Mouse (Mus musculus): ENCODE results near the gene Serpinb7. TPM values are rescaled to one million over a fixed set of nuclear protein-coding genes. Genes with fewer than 3 reads are reported as not detected.

Gene Serpinb7
- polyA plus RNA-seq, 1 experiment: 3.0 TPM

DNA sequence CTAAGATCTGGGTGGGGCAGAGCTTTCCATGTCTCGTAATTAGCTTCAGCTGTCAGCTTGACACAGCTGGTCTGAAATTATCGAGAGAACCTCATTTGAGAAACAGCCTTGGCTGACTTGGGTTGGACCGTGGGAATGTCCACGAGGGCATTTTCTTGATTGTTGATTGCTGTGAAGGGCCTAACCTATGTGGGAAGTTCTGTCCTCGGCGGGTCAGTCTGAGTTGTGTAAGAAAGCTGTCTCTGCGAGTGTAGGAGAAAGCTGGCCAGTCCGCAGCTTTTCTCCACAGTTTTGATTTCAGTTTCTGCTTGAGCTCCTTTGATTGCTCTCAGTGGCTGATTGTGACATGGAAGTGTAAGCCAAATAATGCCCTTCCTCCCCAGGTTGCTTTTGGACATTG, 90.1 kb downstream of the Serpinb7 start:
- H3K36me3 ChIP-seq (ENCODE audit: control insufficient read depth, insufficient read depth, low read length, poor library complexity, severe bottlenecking): no peaks in the 10 kb centered on the region
- TF ChIP-seq POLR2A (IDR thresholded peaks at IDR 0.05; ENCODE audit: insufficient read depth, low read length) (no peak), CTCF (IDR thresholded peaks at IDR 0.05; ENCODE audit: low read depth, low read length) (no peak), EP300 (IDR thresholded peaks at IDR 0.05; ENCODE audit: insufficient read depth, low read depth, low read length) (no peak)
- no peaks in the 10 kb centered on the region for H3K9me3 ChIP-seq (replicated peaks; ENCODE audit: control insufficient read depth, insufficient read depth, low read length, poor library complexity, severe bottlenecking)
- no peak overlapping the region for H3K9ac ChIP-seq (ENCODE audit: low read depth, poor library complexity, severe bottlenecking)
- no peaks in the 10 kb centered on the region for H3K4me1 ChIP-seq (ENCODE audit: control insufficient read depth, insufficient read depth, low read length)
- H3K27ac ChIP-seq (ENCODE audit: insufficient read depth, low read length): no peak overlapping the region
- H3K4me3 ChIP-seq (ENCODE audit: low read depth, low read length): no peak overlapping the region
- H3K27me3 ChIP-seq (ENCODE audit: control insufficient read depth, insufficient read depth, low read length, poor library complexity, severe bottlenecking): no peaks in the 10 kb centered on the region

DNA sequence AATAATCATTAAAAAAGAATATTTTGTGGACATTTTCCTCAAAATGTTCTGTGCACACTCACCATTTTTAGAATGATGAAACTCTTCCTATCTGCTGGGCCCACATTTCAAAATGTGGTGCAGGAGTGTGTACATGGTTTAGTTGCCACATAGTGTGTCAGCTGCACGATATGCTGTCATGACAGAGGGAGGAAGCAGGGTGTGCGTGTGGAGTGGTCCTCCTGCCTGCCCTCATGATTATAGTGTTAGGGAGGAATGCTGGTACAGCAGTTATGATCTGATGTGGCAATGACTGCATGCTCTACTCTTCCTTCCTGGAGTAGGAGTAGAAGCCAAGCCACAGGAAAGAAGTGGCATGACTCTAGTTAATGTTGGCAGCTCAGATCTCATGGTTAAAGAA, 97.3 kb downstream of the Serpinb7 start:
- Histone ChIP-seq H3K4me1 (ENCODE audit: control insufficient read depth, insufficient read depth, low read length) (no peaks in the 10 kb centered on the region), H3K27me3 (ENCODE audit: control insufficient read depth, insufficient read depth, low read length, poor library complexity, severe bottlenecking) (no peaks in the 10 kb centered on the region), H3K4me3 (ENCODE audit: low read depth, low read length) (no peak overlapping the region), H3K36me3 (ENCODE audit: control insufficient read depth, insufficient read depth, low read length, poor library complexity, severe bottlenecking) (no peaks in the 10 kb centered on the region), H3K9ac (ENCODE audit: low read depth, poor library complexity, severe bottlenecking) (no peak overlapping the region), H3K27ac (ENCODE audit: insufficient read depth, low read length) (no peak overlapping the region), H3K9me3 (replicated peaks; ENCODE audit: control insufficient read depth, insufficient read depth, low read length, poor library complexity, severe bottlenecking) (no peaks in the 10 kb centered on the region)
- TF ChIP-seq EP300 (IDR thresholded peaks at IDR 0.05; ENCODE audit: insufficient read depth, low read depth, low read length) (no peak), CTCF (IDR thresholded peaks at IDR 0.05; ENCODE audit: low read depth, low read length) (no peak), POLR2A (IDR thresholded peaks at IDR 0.05; ENCODE audit: insufficient read depth, low read length) (no peak)

DNA sequence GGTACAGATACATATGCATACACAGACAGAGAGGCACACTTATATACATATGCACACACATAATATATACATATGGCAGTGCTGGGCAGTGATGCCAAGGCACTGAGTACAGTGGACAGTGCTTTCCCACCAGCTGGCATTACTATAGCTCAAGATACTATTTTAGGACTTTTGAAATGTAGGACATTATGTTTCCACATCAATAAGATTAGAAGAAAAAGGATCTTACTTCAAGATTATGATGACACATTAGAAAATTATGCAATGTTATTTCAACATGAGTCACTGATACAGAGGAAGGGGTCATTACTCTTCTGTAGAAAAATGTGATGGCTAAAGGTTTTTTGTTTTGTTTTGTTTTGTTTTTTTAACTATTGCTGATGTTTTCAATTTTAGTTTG, 102.6 kb downstream of the Serpinb7 start:
- no peak overlapping the region for H3K4me3 ChIP-seq (ENCODE audit: low read depth, low read length)
- no peaks in the 10 kb centered on the region for H3K27me3 ChIP-seq (ENCODE audit: control insufficient read depth, insufficient read depth, low read length, poor library complexity, severe bottlenecking)
- H3K36me3 ChIP-seq (ENCODE audit: control insufficient read depth, insufficient read depth, low read length, poor library complexity, severe bottlenecking): no peaks in the 10 kb centered on the region
- H3K9me3 ChIP-seq (replicated peaks; ENCODE audit: control insufficient read depth, insufficient read depth, low read length, poor library complexity, severe bottlenecking): no peaks in the 10 kb centered on the region
- H3K9ac ChIP-seq (ENCODE audit: low read depth, poor library complexity, severe bottlenecking): no peak overlapping the region
- no peaks in the 10 kb centered on the region for H3K4me1 ChIP-seq (ENCODE audit: control insufficient read depth, insufficient read depth, low read length)
- TF ChIP-seq POLR2A (IDR thresholded peaks at IDR 0.05; ENCODE audit: insufficient read depth, low read length) (no peak), EP300 (IDR thresholded peaks at IDR 0.05; ENCODE audit: insufficient read depth, low read depth, low read length) (no peak), CTCF (IDR thresholded peaks at IDR 0.05; ENCODE audit: low read depth, low read length) (no peak)
- no peak overlapping the region for H3K27ac ChIP-seq (ENCODE audit: insufficient read depth, low read length)

Other genes with a start within 250 kb of the Serpinb7 start
- gene Serpinb3b, start 121.3 kb upstream of the Serpinb7 start, polyA plus RNA-seq (2011; ENCODE audit: insufficient read depth, insufficient read length, low read depth, missing spikeins): not detected in 2 replicates
- gene Serpinb3c, start 121.3 kb upstream of the Serpinb7 start, polyA plus RNA-seq (2011; ENCODE audit: insufficient read depth, insufficient read length, low read depth, missing spikeins): not detected in 2 replicates
- not detected in 2 replicates for gene Serpinb11, start 38.5 kb upstream of the Serpinb7 start, polyA plus RNA-seq (2011; ENCODE audit: insufficient read depth, insufficient read length, low read depth, missing spikeins)
- not detected in 2 replicates for gene Serpinb2, start 111.8 kb downstream of the Serpinb7 start, polyA plus RNA-seq (2011; ENCODE audit: insufficient read depth, insufficient read length, low read depth, missing spikeins)
- gene Serpinb8, start 190.4 kb downstream of the Serpinb7 start, polyA plus RNA-seq (2011; ENCODE audit: insufficient read depth, insufficient read length, low read depth, missing spikeins): 3.4 and 3.6 TPM in 2 replicates